Comparison of ENCODE assay signal across 19 mouse cellular contexts in genomic region chr13:76311580-76311979, GRCm38 (mm10). TPM values are rescaled to one million over a fixed set of nuclear protein-coding genes. Genes with fewer than 3 reads are reported as not detected.
"Had no signal": no experiment of that assay in that cellular context is flagged by ENCODE, and none has a peak within 500 bp of the region (broad histone marks: within the 10 kb centered on the region; RNA-seq: fewer than 3 reads in every experiment).

No protein-coding gene starts in this region.

- DNase-seq: gastrocnemius, postnatal 14 days; gastrocnemius, postnatal 36 days; heart, adult 11 months; heart, adult 2 months; heart, postnatal 14 days; heart, postnatal 36 days; kidney, adult 11 months; kidney, adult 2 months; kidney, adult 9 months; kidney, postnatal 14 days; kidney, postnatal 36 days; layer of hippocampus, adult 9-11 months; layer of hippocampus, postnatal 36 days had no signal

RNA-seq across cellular contexts. Expression of gene Fam81b, which starts 6.7 kb away (rescaled TPM):
- total RNA-seq: gastrocnemius, postnatal 36 days; heart, adult 2 months; heart, postnatal 14 days; heart, postnatal 36 days; hindbrain, postnatal 0 days; layer of hippocampus, adult 8-10 months; layer of hippocampus, postnatal 36 days; left cerebral cortex, adult 8-10 months; left cerebral cortex, postnatal 10 days; left cerebral cortex, postnatal 36 days; liver, adult 2 months had no signal
